Comparison of ENCODE assay signal across 22 mouse cellular contexts in the genomic region with DNA sequence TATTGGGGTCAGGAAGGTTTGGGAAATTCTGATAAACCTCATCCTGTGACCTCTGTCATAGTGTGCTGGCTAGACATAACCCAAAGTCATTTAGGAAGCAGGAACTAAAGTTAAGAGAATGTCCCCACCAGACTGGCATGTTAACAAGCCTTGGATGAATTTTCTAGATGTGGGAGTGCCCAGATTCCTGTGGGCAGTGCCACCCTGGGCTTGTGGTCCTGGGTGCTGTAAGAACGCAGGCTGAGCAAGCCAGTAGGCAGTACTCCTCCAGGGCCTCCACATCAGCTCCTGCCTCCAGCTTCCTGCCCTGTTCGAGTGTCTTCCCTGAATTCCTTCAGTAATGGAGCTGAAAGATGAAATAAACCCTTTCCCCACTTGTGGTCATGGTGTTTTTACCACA. TPM values are rescaled to one million over a fixed set of nuclear protein-coding genes. Genes with fewer than 3 reads are reported as not detected.
DNase-seq lines count a peak whose midpoint lies in the region; ATAC-seq and TF ChIP-seq lines count a peak whose summit lies in the region.
"Had no signal": no experiment of that assay in that cellular context is flagged by ENCODE, and none has a peak within 500 bp of the region (broad histone marks: within the 10 kb centered on the region; RNA-seq: fewer than 3 reads in every experiment).

No protein-coding gene starts in this region.

- 91% methylated on average over 2 of the region's 2 CpGs for WGBS in midbrain, embryonic 11.5 days
- 100% methylated on average over 2 of the region's 2 CpGs for WGBS in midbrain, embryonic 16.5 days

- no peak overlapping the region for H3K9ac ChIP-seq in midbrain, embryonic 11.5 days (ENCODE audit: low read length)
- no peak overlapping the region for H3K9ac ChIP-seq in midbrain, embryonic 16.5 days (ENCODE audit: low read depth, low read length)
- H3K9ac ChIP-seq: forebrain, postnatal 0 days; hindbrain, embryonic 12.5 days; hindbrain, embryonic 15.5 days had no signal

- H3ac ChIP-seq in myocyte (ENCODE audit: control insufficient read depth, insufficient read length), result no peak overlapping the region

- H3K4me2 ChIP-seq in midbrain, embryonic 11.5 days, result no peak overlapping the region
- H3K4me2 ChIP-seq in midbrain, embryonic 16.5 days (ENCODE audit: low read length), result no peak overlapping the region
- peak overlapping the region; percentile 4 for H3K4me2 ChIP-seq in myocyte (ENCODE audit: low read depth)
- H3K4me2 ChIP-seq: heart, embryonic 11.5 days; hindbrain, embryonic 12.5 days; hindbrain, embryonic 15.5 days had no signal

- no peaks in the 10 kb centered on the region for H3K9me3 ChIP-seq in midbrain, embryonic 11.5 days (ENCODE audit: control insufficient read depth, low read length)
- no peaks in the 10 kb centered on the region for H3K9me3 ChIP-seq in midbrain, embryonic 16.5 days (replicated peaks; ENCODE audit: control insufficient read depth, low read length, poor library complexity, severe bottlenecking)
- H3K9me3 ChIP-seq: forebrain, embryonic 10.5 days; G1E; hindbrain, embryonic 12.5 days; hindbrain, embryonic 15.5 days had no signal

- H3K27me3 ChIP-seq in midbrain, embryonic 11.5 days (ENCODE audit: control insufficient read depth, insufficient read depth, low read length), result no peaks in the 10 kb centered on the region
- H3K27me3 ChIP-seq in midbrain, embryonic 16.5 days (ENCODE audit: control insufficient read depth, insufficient read depth, low read depth, low read length), result no peaks in the 10 kb centered on the region
- H3K27me3 ChIP-seq in myocyte (ENCODE audit: control insufficient read depth, insufficient read depth, insufficient read length), result no peaks in the 10 kb centered on the region
- H3K27me3 ChIP-seq: hindbrain, embryonic 12.5 days; hindbrain, embryonic 15.5 days; Patski had no signal

- ATAC-seq in midbrain, embryonic 11.5 days (ENCODE audit: low FRiP score), result no peak
- ATAC-seq in midbrain, embryonic 16.5 days, result no peak
- ATAC-seq: forebrain, embryonic 14.5 days; forebrain, postnatal 0 days; Patski had no signal

- no peak for TF ChIP-seq POLR2A in myocyte (IDR thresholded peaks at IDR 0.05; ENCODE audit: insufficient read length, low read depth)

- no peak overlapping the region for H3K27ac ChIP-seq in midbrain, embryonic 11.5 days (ENCODE audit: low read depth, low read length)
- no peak overlapping the region for H3K27ac ChIP-seq in midbrain, embryonic 16.5 days (ENCODE audit: low read length)
- H3K27ac ChIP-seq: forebrain, embryonic 10.5 days; hindbrain, embryonic 12.5 days; hindbrain, embryonic 15.5 days had no signal

- peak; percentile 23 for DNase-seq in lung, postnatal 25 days (ENCODE audit: low spot score)
- DNase-seq in lung, postnatal 10 days, result no peak
- DNase-seq in midbrain, embryonic 11.5 days (ENCODE audit: low spot score, missing footprints), result peak; percentile 21
- DNase-seq in kidney, postnatal 14 days, result no peak
- DNase-seq: adrenal gland, postnatal 10 days; adrenal gland, postnatal 36 days; cerebellum, adult 18-20 months; cerebellum, adult 9-10 months; forebrain, postnatal 0 days; gastrocnemius, postnatal 14 days; heart, adult 11 months had no signal

- H3K79me2 ChIP-seq in myocyte (ENCODE audit: control insufficient read depth, insufficient read depth), result peaks cover 33% of the 10 kb centered on the region

- H3K4me3 ChIP-seq in midbrain, embryonic 11.5 days (ENCODE audit: low read depth, low read length), result no peak overlapping the region
- H3K4me3 ChIP-seq in midbrain, embryonic 16.5 days (ENCODE audit: low read depth, low read length), result no peak overlapping the region
- no peak overlapping the region for H3K4me3 ChIP-seq in myocyte
- H3K4me3 ChIP-seq: forebrain, embryonic 10.5 days; gastrocnemius, adult 2 months; hindbrain, embryonic 12.5 days; hindbrain, embryonic 15.5 days had no signal

- H3K4me1 ChIP-seq in midbrain, embryonic 11.5 days (ENCODE audit: control insufficient read depth, insufficient read depth, low read length), result no peaks in the 10 kb centered on the region
- no peaks in the 10 kb centered on the region for H3K4me1 ChIP-seq in midbrain, embryonic 16.5 days (ENCODE audit: control insufficient read depth, insufficient read depth, low read length)
- H3K4me1 ChIP-seq: forebrain, embryonic 10.5 days; hindbrain, embryonic 12.5 days; hindbrain, embryonic 15.5 days had no signal

- H3K36me3 ChIP-seq in midbrain, embryonic 11.5 days (ENCODE audit: control insufficient read depth, insufficient read depth, low read length), result peaks cover 15% of the 10 kb centered on the region; the same call in 1 of the 2 replicates
- H3K36me3 ChIP-seq in midbrain, embryonic 16.5 days (ENCODE audit: control insufficient read depth, insufficient read depth, low read length), result peaks cover 19% of the 10 kb centered on the region
- H3K36me3 ChIP-seq in myocyte (ENCODE audit: control insufficient read depth, insufficient read depth), result peaks cover 25% of the 10 kb centered on the region

TF ChIP-seq in myocyte, 11 proteins besides CTCF, POLR2A, EP300 and RAD21:
- no peak for TF ChIP-seq SRF (IDR thresholded peaks at IDR 0.05; ENCODE audit: control insufficient read depth, insufficient read length, low read depth)
- no peak for TF ChIP-seq TCF3 (IDR thresholded peaks at IDR 0.05; ENCODE audit: insufficient read length, low read depth)
- no peak for TF ChIP-seq E2F4 (IDR thresholded peaks at IDR 0.05; ENCODE audit: insufficient read depth)
- TF ChIP-seq TCF12 (IDR thresholded peaks at IDR 0.05; ENCODE audit: insufficient read depth, poor library complexity, severe bottlenecking), result no peak
- TF ChIP-seq MYOD1 (IDR thresholded peaks at IDR 0.05; ENCODE audit: control insufficient read depth in 1 of 3, insufficient read length in 2 of 3, low read depth in 2 of 3), result no peak
- no peak for TF ChIP-seq POLR2AphosphoS2 (IDR thresholded peaks at IDR 0.05; ENCODE audit: insufficient read length, low read depth)
- no peak for TF ChIP-seq MAX (IDR thresholded peaks at IDR 0.05; ENCODE audit: low read depth)
- no peak for TF ChIP-seq USF1 (IDR thresholded peaks at IDR 0.05; ENCODE audit: low read depth)
- no peak for TF ChIP-seq CEBPB (IDR thresholded peaks at IDR 0.05; ENCODE audit: insufficient read depth, poor library complexity, severe bottlenecking)
- no peak for TF ChIP-seq MYOG (IDR thresholded peaks at IDR 0.05; ENCODE audit: control insufficient read depth in 1 of 3, insufficient read depth in 1 of 3, insufficient read length in 2 of 3, low read depth in 2 of 3)
- no peak for TF ChIP-seq REST (IDR thresholded peaks at IDR 0.05; ENCODE audit: insufficient read depth, insufficient read length)

RNA-seq across cellular contexts. Expression of gene Aen, which starts 8.5 kb away (rescaled TPM):
- polyA plus RNA-seq in midbrain, embryonic 11.5 days (2014; fragmentation: Nextera tagmentation; extraction: Ambion mirVana), result 42.2 and 48.9 TPM in 2 replicates
- polyA plus RNA-seq in midbrain, embryonic 16.5 days (2015; fragmentation: Nextera tagmentation; extraction: Ambion mirVana), result 48.5 and 54.0 TPM in 2 replicates
- 52.8 TPM for polyA plus RNA-seq in myocyte (2012; fragmentation: generic; extraction: Trizol)

RNA-seq across cellular contexts. Expression of gene Isg20, which starts 9.0 kb away (rescaled TPM):
- 0.57 and 0.78 TPM in 2 replicates for polyA plus RNA-seq in midbrain, embryonic 11.5 days (2014; fragmentation: Nextera tagmentation; extraction: Ambion mirVana)
- 1.1 and 2.7 TPM in 2 replicates for polyA plus RNA-seq in midbrain, embryonic 16.5 days (2015; fragmentation: Nextera tagmentation; extraction: Ambion mirVana)
- 10.5 TPM for polyA plus RNA-seq in myocyte (2012; fragmentation: generic; extraction: Trizol)
- polyA plus RNA-seq: embryonic facial prominence, embryonic 11.5 days had no signal

RNA-seq across cellular contexts. Expression of gene Det1, which starts 57.1 kb away (rescaled TPM):
- polyA plus RNA-seq in midbrain, embryonic 11.5 days (2014; fragmentation: Nextera tagmentation; extraction: Ambion mirVana), result 20.5 and 24.0 TPM in 2 replicates
- 14.0 and 14.1 TPM in 2 replicates for polyA plus RNA-seq in midbrain, embryonic 16.5 days (2015; fragmentation: Nextera tagmentation; extraction: Ambion mirVana)
- polyA plus RNA-seq in myocyte (2012; fragmentation: generic; extraction: Trizol), result 12.0 TPM

Comparison
In these comparisons a context has a peak if more than half of its experiments do, and no peak if none do; other contexts are left out.
1. DNase-seq: peak in lung, postnatal 25 days (single experiment) and midbrain, embryonic 11.5 days (single experiment); none in lung, postnatal 10 days (single experiment) and kidney, postnatal 14 days (single experiment).